Mouse (Mus musculus) stomach, postnatal 0 days (tissue): ENCODE measurements around the gene Trabd2b. TPM values are rescaled to one million over a fixed set of nuclear protein-coding genes. Genes with fewer than 3 reads are reported as not detected.

Experiments used
- ATAC-seq: fragments of 200-750 bp; cut with Nextera tagmentation; 2 replicates; pipeline ENCODE4 v1.8.0; 2017; ENCODE audit not compliant: low FRiP score, low TSS enrichment
- DNase-seq: peaks from one replicate; pipeline ENCODE4 v3.0.0-alpha.2; 2016; ENCODE audit warnings: low spot score
- H3K27ac ChIP-seq: fragments of 300-500 bp; sonication (generic); replicated peaks from 2 replicates; pipeline ENCODE4 v1.5.1; 2014; ENCODE audit warnings: mild to moderate bottlenecking, control low read depth
- H3K27me3 ChIP-seq: fragments of 300-500 bp; sonication (generic); 2 replicates; pipeline ENCODE4 v1.6.1; 2014; ENCODE audit warnings: low read length; ENCODE audit not compliant: control insufficient read depth, insufficient read depth
- H3K36me3 ChIP-seq: fragments of 300-500 bp; sonication (generic); 2 replicates; pipeline ENCODE4 v1.6.1; 2014; ENCODE audit warnings: low read length, mixed read lengths; ENCODE audit not compliant: control insufficient read depth, insufficient read depth
- H3K4me1 ChIP-seq: fragments of 300-500 bp; sonication (generic); replicated peaks from 2 replicates; pipeline ENCODE4 v1.6.1; 2014; ENCODE audit warnings: antibody characterized with exemption; ENCODE audit not compliant: control insufficient read depth, insufficient read depth
- H3K4me2 ChIP-seq: fragments of 300-500 bp; sonication (generic); replicated peaks from 2 replicates; pipeline ENCODE4 v1.6.1; 2014; ENCODE audit warnings: low read depth, mild to moderate bottlenecking, control low read depth, moderate library complexity
- H3K4me3 ChIP-seq: fragments of 300-500 bp; sonication (generic); 2 replicates; pipeline ENCODE4 v1.5.1; 2014; ENCODE audit warnings: low read depth, low read length, control low read depth
- H3K9ac ChIP-seq: fragments of 300-500 bp; sonication (generic); 2 replicates; pipeline ENCODE4 v1.6.1; 2014; ENCODE audit warnings: mild to moderate bottlenecking, low read length, control low read depth, mixed read lengths
- H3K9me3 ChIP-seq: fragments of 300-500 bp; sonication (generic); 2 replicates; pipeline ENCODE4 v1.6.1; 2016; ENCODE audit warnings: low read length; ENCODE audit not compliant: control insufficient read depth
- CTCF ChIP-seq: IDR thresholded peaks from 2 replicates; pipeline ENCODE4 v1.5.1; 2016; ENCODE audit warnings: antibody characterized with exemption, low read depth, mild to moderate bottlenecking, moderate library complexity
- EP300 ChIP-seq: optimal IDR thresholded peaks from 2 replicates; pipeline ENCODE3; 2016; ENCODE audit warnings: antibody characterized with exemption
- WGBS: fragments of 180-500 bp; shearing (Covaris S2); extraction: QIAGEN DNeasy Blood & Tissue Kit; methylation state at CpG from one replicate; pipeline ENCODE4 v1.1.7; 2014; 5-methylcytosine and 5-hydroxymethylcytosine counted together
- polyA plus RNA-seq: library from polyadenylated mRNA; unstranded; fragments of >200 nt; fragmentation: Nextera tagmentation; extraction: Ambion mirVana; gene quantifications from 2 replicates; pipeline ENCODE4 v1.2.1, GENCODE M21; 2015

Gene Trabd2b
- polyA plus RNA-seq, 1 experiment from 2014 or later = 0.61 TPM

DNA sequence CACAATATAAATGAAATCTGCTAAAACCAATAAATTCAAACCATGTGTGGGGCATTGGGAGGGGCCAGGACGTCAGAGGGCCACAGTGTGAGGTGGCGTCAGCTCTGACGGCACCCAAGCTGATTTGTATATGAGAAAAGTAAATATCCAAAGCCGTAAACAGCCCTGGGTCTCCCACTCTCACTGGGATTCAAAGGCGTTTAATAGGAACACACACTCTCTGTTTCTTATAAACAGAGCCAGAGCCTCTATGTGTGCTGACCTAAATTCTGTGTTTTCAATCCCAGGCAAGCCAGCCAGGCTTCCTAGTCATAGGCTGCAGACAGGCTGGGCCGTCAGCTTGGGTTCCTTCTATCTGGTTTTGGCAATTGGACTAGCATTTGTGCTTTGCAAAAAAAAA lies 16.6 kb downstream of the Trabd2b start:
- Histone ChIP-seq H3K9me3 (no peaks in the 10 kb centered on the region), H3K4me1 (no peaks in the 10 kb centered on the region; the same call in 1 of the 2 replicates), H3K4me3 (no peak overlapping the region), H3K27ac (no peak overlapping the region), H3K4me2 (no peak overlapping the region), H3K27me3 (0 out of 2 replicates have a peak, but pooled peaks cover 2% of the 10 kb centered on the region), H3K9ac (no peak overlapping the region), H3K36me3 (no peaks in the 10 kb centered on the region)
- WGBS = 35% methylated on average over 6 of the region's 6 CpGs
- no peak for DNase-seq
- TF ChIP-seq EP300 = no peak
- no peak for TF ChIP-seq CTCF
- ATAC-seq = no peak

DNA sequence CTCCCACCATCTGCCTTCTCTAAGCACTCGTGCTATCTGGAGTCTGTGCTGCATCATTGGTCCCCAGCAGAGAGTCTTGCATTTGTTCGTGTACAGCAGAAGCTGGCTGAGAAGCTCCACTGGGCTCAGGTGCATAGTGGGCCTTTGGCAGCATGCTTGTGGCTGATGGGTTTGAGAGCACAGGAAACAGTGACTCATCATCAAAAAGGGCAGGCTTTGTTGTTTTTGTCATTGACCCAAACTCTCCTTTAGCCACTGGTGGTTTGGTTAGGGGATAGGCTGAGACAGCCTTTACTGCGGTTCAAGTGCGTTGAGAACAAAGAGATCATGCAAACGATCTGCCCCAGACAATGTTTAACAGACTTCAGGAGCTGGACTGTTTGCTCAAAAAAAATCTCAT lies 19.3 kb downstream of the Trabd2b start:
- no peak overlapping the region for H3K9ac ChIP-seq
- no peak for ATAC-seq
- TF ChIP-seq CTCF = no peak
- no peak for TF ChIP-seq EP300

DNA sequence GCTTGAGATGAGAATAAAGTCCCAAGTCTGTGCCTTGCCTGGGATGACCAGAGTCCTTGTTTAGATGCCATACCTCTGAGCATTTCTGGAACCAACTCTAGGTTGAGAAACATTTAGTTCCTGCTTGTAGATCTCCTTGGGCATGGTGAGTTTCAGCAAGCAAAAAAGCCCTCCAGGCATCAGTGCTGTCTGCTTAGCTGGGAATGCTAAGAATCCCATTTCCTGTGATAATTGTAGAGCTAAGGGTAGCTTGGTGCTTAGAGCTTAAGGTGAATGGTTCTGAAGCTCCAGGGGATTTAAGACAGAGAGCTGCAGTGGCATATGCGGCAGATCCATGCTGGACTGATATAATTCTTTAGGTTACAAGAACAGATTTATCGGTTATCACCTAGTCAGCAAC lies 26.2 kb downstream of the Trabd2b start:
- H3K9ac ChIP-seq = no peak overlapping the region
- H3K36me3 ChIP-seq = no peaks in the 10 kb centered on the region
- TF ChIP-seq CTCF = no peak
- TF ChIP-seq EP300 = no peak
- no peaks in the 10 kb centered on the region for H3K4me1 ChIP-seq
- H3K27me3 ChIP-seq = no peaks in the 10 kb centered on the region
- 92% methylated on average over 2 of the region's 2 CpGs for WGBS
- H3K4me2 ChIP-seq = no peak overlapping the region
- ATAC-seq (no peak), DNase-seq (no peak)
- H3K9me3 ChIP-seq = no peaks in the 10 kb centered on the region
- H3K27ac ChIP-seq = no peak overlapping the region
- no peak overlapping the region for H3K4me3 ChIP-seq

More for the DNA sequence above, 19.3 kb downstream of the Trabd2b start:
- Histone ChIP-seq H3K27me3 (no peaks in the 10 kb centered on the region), H3K9me3 (no peaks in the 10 kb centered on the region), H3K4me3 (no peak overlapping the region), H3K27ac (no peak overlapping the region), H3K4me2 (no peak overlapping the region), H3K36me3 (no peaks in the 10 kb centered on the region), H3K4me1 (no peaks in the 10 kb centered on the region; the same call in 1 of the 2 replicates)
- 43% methylated on average over 5 of the region's 5 CpGs for WGBS
- no peak for DNase-seq

DNA sequence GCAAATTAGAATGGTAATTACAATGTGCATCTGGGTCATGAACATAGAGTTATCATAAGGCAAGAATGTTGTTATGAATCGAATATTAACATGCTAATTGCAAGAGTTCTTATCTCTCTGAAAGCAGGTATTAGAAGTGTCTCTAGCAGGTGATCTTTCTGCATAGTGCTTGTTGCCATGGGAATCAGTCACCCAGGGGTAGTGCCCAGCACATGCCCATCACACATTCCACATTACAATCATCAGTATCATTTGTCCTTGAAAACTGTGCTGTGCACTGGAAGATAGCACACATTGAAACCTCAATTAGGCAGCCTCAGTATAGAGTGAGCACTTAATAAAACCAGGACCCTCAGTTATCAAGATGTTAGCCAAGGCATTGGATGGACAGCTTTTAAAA lies 26.9 kb downstream of the Trabd2b start:
- no peaks in the 10 kb centered on the region for H3K36me3 ChIP-seq
- ATAC-seq (no peak), DNase-seq (no peak)
- H3K4me1 ChIP-seq = no peaks in the 10 kb centered on the region
- H3K4me2 ChIP-seq = no peak overlapping the region
- no peak overlapping the region for H3K27ac ChIP-seq
- no peak overlapping the region for H3K9ac ChIP-seq
- H3K27me3 ChIP-seq = no peaks in the 10 kb centered on the region
- WGBS = 87% methylated on average over 1 of the region's 1 CpGs
- TF ChIP-seq CTCF = no peak
- no peak for TF ChIP-seq EP300
- no peak overlapping the region for H3K4me3 ChIP-seq
- H3K9me3 ChIP-seq = no peaks in the 10 kb centered on the region

DNA sequence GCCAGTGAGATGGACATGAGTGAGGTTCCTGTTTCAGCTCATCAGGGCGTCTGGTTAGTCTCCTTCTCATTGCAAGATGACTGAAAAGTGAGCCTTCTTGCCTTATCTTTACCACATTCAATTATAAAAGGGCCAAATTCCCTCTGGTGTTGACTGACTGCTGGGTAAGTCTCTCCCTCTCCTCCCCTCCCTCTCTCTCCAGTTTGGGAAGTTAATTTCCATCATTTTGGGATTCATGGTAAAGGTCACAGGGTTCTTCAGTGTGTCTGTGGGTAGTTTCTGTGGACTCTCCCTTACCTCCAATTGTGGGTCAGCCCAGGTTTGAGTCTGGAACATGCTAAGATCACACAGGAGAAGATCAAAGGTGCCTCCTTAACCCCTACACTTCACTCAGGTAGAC lies 28.2 kb downstream of the Trabd2b start:
- Histone ChIP-seq H3K27me3 (no peaks in the 10 kb centered on the region), H3K36me3 (no peaks in the 10 kb centered on the region), H3K4me2 (no peak overlapping the region), H3K4me3 (no peak overlapping the region), H3K4me1 (no peaks in the 10 kb centered on the region), H3K9ac (no peak overlapping the region), H3K9me3 (no peaks in the 10 kb centered on the region), H3K27ac (no peak overlapping the region)
- 72% methylated on average over 1 of the region's 1 CpGs for WGBS
- ATAC-seq = no peak
- no peak for DNase-seq
- TF ChIP-seq CTCF = no peak
- TF ChIP-seq EP300 = no peak

DNA sequence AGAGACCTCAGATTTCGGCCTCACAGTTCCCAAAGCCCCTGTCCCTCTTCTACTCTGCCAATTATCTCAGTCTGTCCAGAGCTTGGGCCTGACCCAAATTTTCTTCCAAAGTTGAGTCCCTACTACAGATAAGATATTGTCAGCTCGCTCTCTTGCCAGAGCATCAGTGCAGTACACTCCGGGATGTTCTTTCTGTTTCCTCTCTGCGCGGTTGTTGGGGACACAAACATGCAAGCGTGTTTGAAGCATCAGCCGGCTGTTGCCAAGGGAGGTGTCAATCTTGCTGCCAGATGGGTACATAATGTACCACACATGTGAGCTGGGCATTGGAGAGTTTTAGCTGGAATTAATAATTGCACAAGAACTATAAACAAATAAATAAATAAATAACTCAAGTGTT lies 28.9 kb downstream of the Trabd2b start:
- Histone ChIP-seq H3K9ac (no peak overlapping the region), H3K4me3 (no peak overlapping the region), H3K27ac (no peak overlapping the region), H3K9me3 (no peaks in the 10 kb centered on the region), H3K36me3 (no peaks in the 10 kb centered on the region), H3K4me1 (no peaks in the 10 kb centered on the region), H3K4me2 (no peak overlapping the region), H3K27me3 (no peaks in the 10 kb centered on the region)
- WGBS = 77% methylated on average over 7 of the region's 7 CpGs
- no peak for DNase-seq
- ATAC-seq = no peak
- TF ChIP-seq EP300 = no peak
- no peak for TF ChIP-seq CTCF
